Mouse (Mus musculus) C2C12 (cell line): ENCODE data around the gene Elovl5. TPM values are rescaled to one million over a fixed set of nuclear protein-coding genes. Genes with fewer than 3 reads are reported as not detected.

Source experiments
- H3K27me3 ChIP-seq: one replicate; pipeline ENCODE4 v1.6.1; 2011; ENCODE audit not compliant: control insufficient read depth, insufficient read depth, insufficient read length
- H3K36me3 ChIP-seq: one replicate; pipeline ENCODE4 v1.6.1; 2011; ENCODE audit not compliant: control insufficient read depth, insufficient read depth
- H3K4me3 ChIP-seq: one replicate; pipeline ENCODE4 v1.5.1; 2011; ENCODE audit warnings: mild to moderate bottlenecking, control low read depth; ENCODE audit not compliant: poor library complexity, insufficient read depth, severe bottlenecking
- H3K79me2 ChIP-seq: one replicate; pipeline ENCODE4 v1.6.1; 2011; ENCODE audit not compliant: control insufficient read depth, insufficient read depth
- H3K79me3 ChIP-seq: one replicate; pipeline ENCODE4 v1.6.1; 2011; ENCODE audit warnings: low read depth, control low read depth
- H3ac ChIP-seq: one replicate; pipeline ENCODE3; 2011; ENCODE audit warnings: low read depth; ENCODE audit not compliant: control insufficient read depth, insufficient read length
- CEBPB ChIP-seq: IDR thresholded peaks from one replicate; pipeline ENCODE4 v1.6.1; 2011; ENCODE audit warnings: low read depth, mild to moderate bottlenecking, control low read depth, moderate library complexity
- CTCF ChIP-seq: IDR thresholded peaks from one replicate; pipeline ENCODE4 v1.5.1; 2011; ENCODE audit not compliant: control insufficient read depth, insufficient read depth, insufficient read length
- FOSL1 ChIP-seq: IDR thresholded peaks from one replicate; pipeline ENCODE4 v1.8.0; 2011; ENCODE audit warnings: mild to moderate bottlenecking, low read length; ENCODE audit not compliant: poor library complexity, insufficient read depth, severe bottlenecking
- MAX ChIP-seq: IDR thresholded peaks from one replicate; pipeline ENCODE4 v1.6.1; 2011; ENCODE audit warnings: mild to moderate bottlenecking, control low read depth
- MYOD1 ChIP-seq: IDR thresholded peaks from one replicate; pipeline ENCODE4 v1.6.1; 2011; ENCODE audit warnings: low read depth; ENCODE audit not compliant: control insufficient read depth, insufficient read length
- MYOG ChIP-seq: IDR thresholded peaks from one replicate; pipeline ENCODE4 v1.6.1; 2011; ENCODE audit not compliant: control insufficient read depth, insufficient read length; ENCODE audit errors: extremely low read depth
- USF1 ChIP-seq: IDR thresholded peaks from one replicate; pipeline ENCODE4 v1.6.1; 2011; ENCODE audit warnings: low read depth, mild to moderate bottlenecking, control low read depth, moderate library complexity
- polyA plus RNA-seq: library from polyadenylated mRNA; unstranded; fragments of >200 nt; fragmentation: generic; extraction: Trizol; gene quantifications from one replicate; pipeline ENCODE4 v1.2.1, GENCODE M21; 2012; ENCODE audit warnings: missing spikeins

Gene Elovl5
- polyA plus RNA-seq, 1 experiment: 33.9 TPM

DNA sequence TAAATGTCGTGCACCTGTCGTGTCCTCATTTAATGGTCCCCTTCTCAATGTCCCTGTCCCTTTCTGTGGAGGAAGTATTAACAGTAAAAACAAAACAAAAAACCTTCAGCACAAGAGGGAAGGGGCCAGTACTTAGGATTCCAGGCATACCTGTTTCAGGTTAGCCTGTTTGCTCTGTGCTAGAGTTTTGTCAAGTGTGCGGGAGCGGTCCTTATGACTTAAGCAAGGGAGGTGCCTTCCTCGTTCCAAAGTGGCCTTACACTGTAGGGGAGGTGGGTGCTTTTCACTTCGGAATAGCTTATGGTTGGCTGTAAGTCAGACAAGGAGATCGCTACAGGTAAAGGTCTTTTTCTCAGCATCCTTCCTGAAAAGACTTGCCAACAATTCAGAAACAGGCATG is 49.7 kb downstream of the Elovl5 start:
- H3K79me2 ChIP-seq: no peaks in the 10 kb centered on the region
- H3ac ChIP-seq: no peak overlapping the region
- H3K79me3 ChIP-seq: no peaks in the 10 kb centered on the region
- TF ChIP-seq MYOD1 (no peak), USF1 (no peak), MYOG (no peak), MAX (no peak), CEBPB (no peak), FOSL1 (no peak), CTCF (no peak)
- no peak overlapping the region for H3K4me3 ChIP-seq
- no peaks in the 10 kb centered on the region for H3K27me3 ChIP-seq
- H3K36me3 ChIP-seq: no peaks in the 10 kb centered on the region

DNA sequence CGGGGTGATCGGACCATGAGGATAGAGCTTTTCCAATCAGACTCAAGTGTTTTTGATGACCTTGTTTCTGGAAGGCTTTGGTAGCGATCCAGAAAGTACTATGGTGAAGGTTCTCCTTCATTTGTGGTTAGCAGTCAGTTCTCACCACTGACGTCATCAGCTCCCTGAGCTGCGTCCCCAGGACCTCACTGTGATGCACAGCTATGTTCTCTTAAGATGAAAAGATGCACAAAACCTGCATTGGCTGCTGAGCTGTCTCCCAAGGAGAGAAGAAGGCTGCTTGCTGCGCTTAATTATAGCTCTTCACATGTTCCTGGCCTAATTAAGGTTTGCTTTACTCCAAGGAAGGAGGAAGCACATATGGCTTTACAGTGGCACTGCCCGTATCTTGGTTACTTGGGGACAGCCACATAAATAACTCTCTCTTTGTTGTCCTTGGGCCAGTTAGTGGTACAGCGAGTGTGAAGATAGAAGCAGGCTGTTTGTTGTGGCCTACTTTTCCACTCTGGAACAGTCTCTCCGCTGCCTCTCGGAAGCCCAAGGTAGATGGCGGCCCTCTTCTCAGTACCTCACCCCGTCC is 50.5 kb downstream of the Elovl5 start:
- Histone ChIP-seq H3K4me3 (no peak overlapping the region), H3ac (no peak overlapping the region), H3K79me3 (no peaks in the 10 kb centered on the region), H3K27me3 (no peaks in the 10 kb centered on the region), H3K79me2 (no peaks in the 10 kb centered on the region), H3K36me3 (no peaks in the 10 kb centered on the region)
- TF ChIP-seq CTCF: no peak
- TF ChIP-seq MYOG: no peak
- TF ChIP-seq USF1: no peak
- TF ChIP-seq MYOD1: no peak
- TF ChIP-seq CEBPB: no peak
- no peak for TF ChIP-seq FOSL1
- TF ChIP-seq MAX: no peak

DNA sequence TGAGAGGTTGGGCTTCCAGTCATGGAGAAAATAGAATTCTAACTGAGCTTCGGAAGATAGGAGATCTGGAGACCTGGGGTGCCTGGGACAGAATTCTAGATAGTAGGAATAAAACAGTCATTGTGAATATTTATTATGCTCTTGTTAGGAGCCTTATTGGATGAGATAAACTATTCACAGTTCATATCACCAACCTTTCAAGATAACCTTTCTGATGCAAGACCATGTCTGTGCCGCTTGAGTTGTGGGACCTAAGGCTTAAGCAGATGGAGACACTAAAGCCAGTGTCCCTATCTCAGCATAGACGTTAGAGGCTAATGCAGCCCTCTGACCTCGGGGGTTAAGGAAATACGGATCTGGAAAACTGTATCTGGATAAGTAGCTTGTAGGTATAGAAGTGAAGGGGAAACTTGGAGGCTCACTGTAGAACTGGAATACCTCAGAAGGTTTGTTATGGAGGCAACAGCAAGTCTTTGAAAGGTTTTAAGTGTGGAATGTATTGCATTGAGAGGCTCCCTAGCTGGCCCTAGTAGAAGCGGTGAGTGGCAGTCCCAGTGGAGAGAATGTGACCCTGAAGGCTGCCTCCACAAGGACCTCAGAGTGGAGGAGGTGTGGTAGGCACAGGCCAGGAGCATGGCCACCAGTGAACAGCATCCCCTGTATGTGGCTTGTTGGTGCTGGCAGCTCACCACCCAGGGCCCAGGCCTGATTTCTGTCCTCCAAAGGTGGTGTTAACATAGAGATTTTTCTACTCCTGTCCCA is 52.2 kb downstream of the Elovl5 start:
- H3K36me3 ChIP-seq: no peaks in the 10 kb centered on the region
- no peaks in the 10 kb centered on the region for H3K79me2 ChIP-seq
- no peaks in the 10 kb centered on the region for H3K27me3 ChIP-seq
- TF ChIP-seq FOSL1 (no peak), USF1 (no peak), CTCF (no peak)
- H3K79me3 ChIP-seq: no peaks in the 10 kb centered on the region
- H3ac ChIP-seq: no peak overlapping the region
- H3K4me3 ChIP-seq: no peak overlapping the region

DNA sequence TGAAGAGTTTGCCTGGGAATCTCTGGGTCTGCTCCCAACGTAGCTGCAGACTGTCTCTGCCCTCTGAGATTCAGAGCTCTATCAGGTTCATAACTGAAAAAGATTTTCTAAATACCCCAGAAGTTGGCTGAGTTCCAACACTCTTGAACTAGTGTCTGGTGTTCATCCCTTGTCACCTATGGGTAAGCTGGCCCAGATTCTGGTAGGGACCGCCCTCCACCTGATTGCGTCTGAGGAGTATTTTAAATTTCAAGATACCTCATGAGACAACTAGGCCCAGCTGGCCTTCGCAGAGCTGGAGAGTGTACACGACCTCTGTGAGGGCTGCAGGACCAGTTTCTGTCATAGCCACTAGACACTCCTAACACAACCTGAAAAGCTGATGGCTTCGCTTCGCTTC is 61.8 kb downstream of the Elovl5 start:
- H3K4me3 ChIP-seq: no peak overlapping the region
- H3ac ChIP-seq: no peak overlapping the region
- H3K79me3 ChIP-seq: no peaks in the 10 kb centered on the region
- H3K79me2 ChIP-seq: no peaks in the 10 kb centered on the region
- TF ChIP-seq MYOG (no peak), USF1 (no peak), CEBPB (no peak), CTCF (no peak), MYOD1 (no peak), MAX (no peak), FOSL1 (no peak)
- no peaks in the 10 kb centered on the region for H3K27me3 ChIP-seq
- H3K36me3 ChIP-seq: peaks cover 19% of the 10 kb centered on the region

DNA sequence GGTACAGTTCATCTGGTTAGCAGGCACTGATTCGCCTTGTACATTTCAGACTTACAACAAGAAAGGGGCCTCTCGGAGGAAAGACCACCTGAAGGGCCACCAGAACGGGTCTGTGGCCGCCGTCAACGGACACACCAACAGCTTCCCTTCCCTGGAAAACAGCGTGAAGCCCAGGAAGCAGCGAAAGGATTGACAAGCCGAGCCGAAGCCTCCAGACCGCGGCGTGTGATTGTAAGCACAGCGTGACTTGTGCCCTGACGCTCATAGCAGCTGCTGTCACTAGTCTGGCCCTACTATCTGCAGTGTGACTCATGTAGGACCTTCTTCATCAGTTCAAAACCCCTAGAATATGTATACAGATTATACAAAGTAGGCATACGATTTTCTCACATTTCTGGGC is 65.5 kb downstream of the Elovl5 start:
- H3K79me3 ChIP-seq: no peaks in the 10 kb centered on the region
- TF ChIP-seq MYOD1 (no peak), CEBPB (no peak), USF1 (no peak), MAX (no peak), CTCF (no peak), FOSL1 (no peak), MYOG (no peak)
- H3K4me3 ChIP-seq: no peak overlapping the region
- H3K79me2 ChIP-seq: no peaks in the 10 kb centered on the region
- no peak overlapping the region for H3ac ChIP-seq
- peaks cover 19% of the 10 kb centered on the region for H3K36me3 ChIP-seq
- H3K27me3 ChIP-seq: no peaks in the 10 kb centered on the region

DNA sequence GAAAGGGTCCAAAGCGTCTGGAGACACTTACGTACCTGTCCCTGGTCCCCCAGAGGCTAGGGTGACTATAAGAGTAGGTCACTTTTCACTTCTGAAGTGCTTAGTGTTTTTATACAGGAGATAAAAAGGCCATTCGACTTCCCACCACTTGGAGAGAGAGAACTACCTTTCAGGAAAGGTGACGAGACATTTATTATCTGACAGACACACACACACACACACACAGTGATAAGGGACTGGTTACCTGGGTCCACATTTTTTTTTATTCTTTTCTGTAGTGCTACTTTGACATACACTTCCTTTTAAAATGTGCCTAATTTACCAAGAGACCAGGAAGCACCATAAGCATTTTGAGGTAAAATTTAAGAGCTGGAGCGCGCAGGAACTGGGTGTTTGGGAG is 66.4 kb downstream of the Elovl5 start:
- Histone ChIP-seq H3K27me3 (no peaks in the 10 kb centered on the region), H3ac (no peak overlapping the region), H3K4me3 (no peak overlapping the region), H3K36me3 (peaks cover 19% of the 10 kb centered on the region), H3K79me3 (no peaks in the 10 kb centered on the region), H3K79me2 (no peaks in the 10 kb centered on the region)
- TF ChIP-seq MYOD1 (no peak), FOSL1 (no peak), USF1 (no peak), CTCF (no peak), CEBPB (no peak), MAX (no peak), MYOG (no peak)
